Mouse (Mus musculus): Measurements from ENCODE around the gene Pomt1.

Gene Pomt1

DNA sequence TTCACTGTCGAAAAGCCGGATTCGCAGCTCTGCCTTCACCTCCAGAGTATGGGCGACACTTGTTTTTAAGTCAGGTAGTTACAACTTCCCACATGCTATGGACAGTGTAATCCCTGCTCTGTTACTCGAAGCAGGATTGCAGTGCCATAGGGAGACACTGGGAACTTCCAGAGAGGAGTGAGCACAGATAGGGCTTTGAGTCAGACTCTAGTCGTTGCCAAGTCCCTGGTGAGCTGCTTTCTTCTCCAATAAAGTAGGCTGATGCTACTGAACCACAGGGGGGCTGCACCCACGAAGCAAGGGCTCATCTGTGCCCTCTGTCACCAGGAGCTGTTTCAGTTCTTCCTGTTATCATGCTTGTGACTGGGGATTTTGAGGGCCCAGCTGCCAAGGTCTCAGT, 14.8 kb upstream of the Pomt1 start:
- no peak for DNase-seq (ENCODE audit: low spot score in 2 of 2)

- DNase-seq (ENCODE audit: low spot score in 2 of 2), result no peak
Measured at GRCm38 (mm10) chr2:32222057-32222456, 14.3 kb upstream of the Pomt1 start.

- DNase-seq (ENCODE audit: low spot score in 2 of 2), result no peak
Measured at GRCm38 (mm10) chr2:32235433-32235832, 957 bp upstream of the Pomt1 start.

- DNase-seq (ENCODE audit: low spot score in 2 of 2), result no peak
Measured at GRCm38 (mm10) chr2:32236760-32237487, 534 bp downstream of the Pomt1 start.

DNA sequence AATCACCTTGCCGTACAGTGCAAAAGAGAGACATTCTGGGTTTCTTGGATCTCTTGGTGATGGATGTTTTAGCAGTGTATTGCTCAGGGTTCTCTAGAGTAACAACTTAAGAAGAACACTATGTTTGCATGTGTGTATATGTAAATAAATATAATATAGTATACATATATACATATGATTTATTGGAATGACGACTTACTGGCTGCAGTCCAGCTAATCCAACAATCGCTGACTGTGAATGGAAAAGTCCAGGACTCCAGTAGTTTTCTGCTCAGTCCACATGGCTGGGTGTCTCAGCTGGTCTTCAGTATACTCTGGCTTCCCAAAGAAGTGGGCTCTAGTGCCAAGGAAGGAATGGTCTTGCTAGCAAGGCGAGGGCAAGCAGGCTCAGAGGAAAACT, 1.2 kb downstream of the Pomt1 start:
- no peak for DNase-seq (ENCODE audit: low spot score in 2 of 2)

DNA sequence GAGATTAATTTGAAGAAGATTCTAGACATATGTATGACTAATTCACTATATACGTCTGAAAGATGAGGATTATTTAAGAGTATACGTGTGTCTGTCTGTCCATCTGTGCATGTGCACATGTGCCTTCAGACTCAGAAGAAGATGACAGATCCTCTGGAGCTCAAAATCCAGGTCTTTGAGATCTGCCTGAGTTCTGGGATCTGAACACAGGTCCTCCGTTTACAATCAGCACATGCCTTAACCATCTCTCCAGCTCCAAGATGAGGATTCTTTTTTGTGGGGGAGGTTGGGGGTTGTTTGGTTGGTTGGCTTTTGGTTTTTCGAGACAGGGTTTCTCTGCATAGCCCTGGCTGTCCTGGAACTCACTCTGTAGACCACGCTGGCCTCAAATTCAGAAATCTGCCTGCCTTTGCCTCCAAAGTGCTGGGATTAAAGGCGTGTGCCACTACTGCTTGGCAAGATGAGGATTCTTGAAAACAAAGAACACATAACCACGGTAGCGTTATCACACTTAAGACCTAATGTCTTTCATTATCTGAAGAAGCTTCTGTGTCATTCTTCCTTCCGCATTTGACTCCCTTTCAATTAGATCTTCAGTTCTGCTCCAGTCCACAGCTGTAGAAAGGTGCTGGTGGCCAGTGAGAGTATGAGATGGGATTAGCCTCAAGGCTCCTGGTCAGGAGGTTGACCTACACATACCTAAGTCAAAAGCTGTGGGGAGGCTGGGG, 2.5 kb downstream of the Pomt1 start:
- no peak for DNase-seq (ENCODE audit: low spot score in 2 of 2)

DNA sequence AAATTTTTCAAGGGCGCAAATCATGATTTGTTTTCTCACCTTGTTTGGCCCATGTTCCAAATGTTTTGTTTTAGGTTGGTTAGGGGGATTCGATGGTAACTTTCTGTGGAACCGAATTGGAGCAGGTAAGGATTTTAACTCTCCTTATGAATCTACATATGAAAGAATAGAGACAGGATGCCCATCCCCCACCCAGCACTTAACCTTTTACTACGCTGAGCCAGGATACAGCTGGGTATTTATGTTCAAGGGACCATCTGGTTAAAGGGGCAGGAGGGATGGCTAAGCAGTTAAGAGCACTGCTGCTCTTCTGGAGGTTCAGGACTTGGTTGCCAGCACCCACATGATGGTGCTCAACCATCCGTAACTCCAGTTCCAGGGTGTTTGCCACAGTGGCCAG, 4.2 kb downstream of the Pomt1 start:
- DNase-seq (ENCODE audit: low spot score in 2 of 2), result no peak

DNA sequence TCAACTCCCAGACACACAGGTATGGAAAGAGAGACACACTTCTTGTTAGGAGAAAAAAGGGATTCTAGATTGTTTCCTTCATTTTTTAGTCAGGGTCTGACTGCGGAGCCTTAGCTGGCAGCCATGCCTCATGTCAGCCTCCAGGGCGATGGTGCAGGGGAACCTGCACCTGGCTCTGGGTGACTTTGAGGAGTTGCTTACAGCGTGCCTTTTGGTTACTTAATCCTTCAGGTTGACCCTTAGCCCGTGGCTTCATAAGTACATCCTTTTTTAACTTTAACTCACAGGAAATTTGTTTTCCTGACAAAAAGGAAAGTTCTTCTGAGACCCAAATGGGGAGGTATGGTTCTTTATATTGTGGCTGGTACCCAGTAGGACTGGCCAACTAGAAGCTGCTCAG, 6.6 kb downstream of the Pomt1 start:
- no peak for DNase-seq (ENCODE audit: low spot score in 2 of 2)

DNA sequence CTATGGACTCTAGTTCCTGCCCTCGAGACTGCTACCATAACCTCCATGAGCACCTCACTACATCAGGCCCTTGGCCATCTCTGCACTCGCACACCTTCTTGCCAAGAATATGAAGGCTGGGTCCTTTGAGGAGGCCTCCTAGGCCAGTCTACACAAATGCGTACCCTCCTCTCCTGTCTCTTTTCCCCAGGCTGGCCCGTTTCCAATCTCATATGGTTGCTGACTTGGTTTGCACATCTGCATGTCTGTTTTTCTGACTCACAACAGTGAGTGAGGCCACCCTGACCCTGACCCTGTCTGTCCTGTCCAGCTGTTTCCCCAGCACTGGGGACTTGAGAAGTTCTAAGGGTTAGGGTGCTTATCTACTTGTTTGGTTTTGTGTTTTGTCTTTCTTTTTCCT, 10.4 kb downstream of the Pomt1 start:
- DNase-seq (ENCODE audit: low spot score in 2 of 2), result no peak

DNA sequence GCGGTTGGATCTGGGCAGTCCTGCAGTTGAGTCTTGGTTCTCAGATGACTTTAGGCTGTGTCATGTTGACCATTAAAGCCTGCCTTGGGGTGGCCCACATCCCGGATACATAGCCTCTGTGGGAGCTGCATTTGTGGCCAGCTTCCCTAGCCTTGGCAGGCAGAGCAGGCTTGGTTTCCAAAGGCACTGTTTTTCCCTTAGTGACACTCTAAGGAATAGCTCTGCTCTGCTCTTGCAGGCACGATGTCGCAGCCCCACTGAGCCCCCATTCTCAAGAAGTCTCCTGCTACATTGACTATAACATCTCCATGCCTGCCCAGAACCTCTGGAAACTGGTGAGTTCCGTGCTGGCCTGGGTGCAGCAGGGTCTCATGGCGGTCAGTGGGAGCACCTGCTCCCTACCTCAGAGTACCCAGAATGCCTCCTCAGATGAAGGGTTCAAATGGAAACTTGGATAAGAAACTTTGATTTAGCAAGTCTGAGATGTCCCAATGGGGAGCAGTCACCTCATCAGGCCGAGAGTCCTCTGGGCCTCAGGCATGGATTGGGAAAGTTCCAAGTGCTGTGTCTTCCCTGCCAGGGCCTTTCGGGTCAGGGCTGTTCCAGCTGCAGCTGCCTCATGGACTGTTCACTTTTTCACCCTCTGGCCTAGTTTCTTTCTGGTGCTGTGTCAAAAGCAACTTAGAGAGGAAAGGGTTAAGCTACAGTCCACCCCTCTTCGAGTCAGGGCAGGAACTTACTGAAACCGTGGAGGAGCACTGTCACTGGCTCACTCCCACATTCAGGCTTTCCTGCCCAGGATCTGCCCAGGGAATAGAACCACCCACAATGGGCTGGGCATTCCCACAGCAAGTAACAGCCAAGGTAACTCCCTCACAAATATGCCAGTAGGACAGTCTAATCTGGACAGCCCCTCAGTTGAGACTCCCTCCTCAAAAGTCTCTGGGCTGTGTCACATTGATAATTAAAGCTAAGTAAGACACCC, 12.3 kb downstream of the Pomt1 start:
- no peak for DNase-seq (ENCODE audit: low spot score in 2 of 2)

- DNase-seq (ENCODE audit: low spot score in 2 of 2), result no peak
Measured at GRCm38 (mm10) chr2:32251791-32252527, 15.6 kb downstream of the Pomt1 start.

- DNase-seq (ENCODE audit: low spot score in 2 of 2), result no peak
Measured at GRCm38 (mm10) chr2:32252658-32253057, 16.3 kb downstream of the Pomt1 start.

- no peak for DNase-seq (ENCODE audit: low spot score in 2 of 2)
Measured at GRCm38 (mm10) chr2:32253352-32253751, 17.0 kb downstream of the Pomt1 start.

- DNase-seq (ENCODE audit: low spot score in 2 of 2), result no peak
Measured at GRCm38 (mm10) chr2:32254563-32254962, 18.2 kb downstream of the Pomt1 start.

GRCm38 (mm10) chr2:32256273-32256672, 19.9 kb downstream of the Pomt1 start:
- DNase-seq (ENCODE audit: low spot score in 2 of 2), result no peak

- no peak for DNase-seq (ENCODE audit: low spot score in 2 of 2)
Measured at GRCm38 (mm10) chr2:32258887-32259533, 22.6 kb downstream of the Pomt1 start.

- DNase-seq (ENCODE audit: low spot score in 2 of 2), result peak; percentile 87
Measured at GRCm38 (mm10) chr2:32259657-32260417, 23.4 kb downstream of the Pomt1 start, which contains the start of gene Uck1. Gene Uck1, minus strand, starts transcription at chr2:32260159.

- DNase-seq (ENCODE audit: low spot score in 2 of 2), result no peak
Measured at GRCm38 (mm10) chr2:32260635-32261034, 24.2 kb downstream of the Pomt1 start.

DNA sequence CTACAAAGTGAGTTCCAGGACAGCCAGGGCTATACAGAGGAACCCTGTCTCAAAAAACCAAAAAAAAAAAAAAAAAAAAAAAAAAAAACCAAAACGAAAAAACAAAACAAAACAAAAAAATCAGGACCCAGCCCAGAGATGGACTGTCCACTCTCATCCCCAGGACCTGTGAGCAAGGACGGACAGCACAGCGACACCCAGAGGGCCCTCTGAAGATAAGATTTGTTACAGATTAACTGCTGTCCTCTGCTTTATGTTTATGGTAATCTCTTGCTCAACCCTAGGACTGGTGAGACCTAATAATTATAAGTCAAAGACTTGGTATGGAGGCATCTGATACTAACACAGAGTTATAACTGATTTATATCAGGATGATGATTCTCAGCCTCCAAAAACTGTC, 39.4 kb downstream of the Pomt1 start:
- DNase-seq (ENCODE audit: low spot score in 2 of 2), result no peak

DNA sequence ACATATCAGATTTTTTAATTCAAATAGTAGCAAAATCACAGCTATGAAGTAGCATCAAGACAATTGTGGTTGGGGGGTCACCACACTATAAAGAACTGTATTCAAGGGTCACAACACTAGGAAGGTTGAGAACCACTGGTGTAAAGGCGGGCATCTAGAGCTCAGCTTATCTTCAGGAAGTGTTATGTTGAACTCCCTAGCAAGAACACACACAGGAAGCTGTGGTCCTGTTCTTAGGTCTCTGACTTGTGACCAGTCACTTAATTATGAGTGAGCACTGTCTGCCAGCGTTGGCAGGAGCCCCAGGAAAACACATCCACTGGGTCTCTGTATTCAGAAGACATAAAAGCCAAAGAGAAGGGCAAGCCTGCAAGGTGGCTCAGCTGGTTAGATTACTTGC, 45.9 kb downstream of the Pomt1 start:
- no peak for DNase-seq (ENCODE audit: low spot score in 2 of 2)

Measured in right cerebral cortex, postnatal 36 days (tissue).